Mouse (Mus musculus) myocyte (in vitro differentiated cells): ENCODE measurements at regions not wholly inside any gene's neighbourhood (a gene's known extent, or its start where the extent isn't known, plus 50 kb on each side); places are given as distances from the start of the nearest gene placed in this dataset.

ENCODE experiments used
- H3K27me3 ChIP-seq: one replicate; pipeline ENCODE4 v1.6.1; 2011; ENCODE audit not compliant: control insufficient read depth, insufficient read depth, insufficient read length
- H3K36me3 ChIP-seq: one replicate; pipeline ENCODE4 v1.6.1; 2011; ENCODE audit not compliant: control insufficient read depth, insufficient read depth
- H3K4me2 ChIP-seq: one replicate; pipeline ENCODE4 v1.6.1; 2011; ENCODE audit warnings: low read depth, control low read depth
- H3K4me3 ChIP-seq: one replicate; pipeline ENCODE4 v1.5.1; 2011; ENCODE audit warnings: mild to moderate bottlenecking, control low read depth, moderate library complexity
- H3K79me2 ChIP-seq: one replicate; pipeline ENCODE4 v1.6.1; 2011; ENCODE audit not compliant: control insufficient read depth, insufficient read depth
- H3ac ChIP-seq: one replicate; pipeline ENCODE4 v1.6.1; 2011; ENCODE audit not compliant: control insufficient read depth, insufficient read length
- CEBPB ChIP-seq: IDR thresholded peaks from 2 replicates; pipeline ENCODE4 v1.6.1; 2011; ENCODE audit warnings: mild to moderate bottlenecking, moderate library complexity; ENCODE audit not compliant: poor library complexity, insufficient read depth, severe bottlenecking
- E2F4 ChIP-seq: IDR thresholded peaks from one replicate; pipeline ENCODE4 v1.6.1; 2011; ENCODE audit warnings: mild to moderate bottlenecking, control low read depth, moderate library complexity; ENCODE audit not compliant: insufficient read depth
- MAX ChIP-seq: IDR thresholded peaks from one replicate; pipeline ENCODE4 v1.6.1; 2011; ENCODE audit warnings: low read depth, mild to moderate bottlenecking, control low read depth
- MYOD1 ChIP-seq, 3 experiments: IDR thresholded peaks; one replicate each; pipeline ENCODE4 v1.6.1; 2011; ENCODE audit warnings: control low read depth in 2 of 3, low read depth in 2 of 3, mild to moderate bottlenecking in 2 of 3, moderate library complexity in 1 of 3; ENCODE audit not compliant: insufficient read length in 2 of 3, control insufficient read depth in 1 of 3
- MYOG ChIP-seq, 3 experiments: IDR thresholded peaks; one replicate each; pipeline ENCODE4 v1.6.1; 2011; ENCODE audit warnings: control low read depth in 2 of 3, low read depth in 2 of 3, mild to moderate bottlenecking in 2 of 3; ENCODE audit not compliant: insufficient read length in 2 of 3, control insufficient read depth in 1 of 3, insufficient read depth in 1 of 3
- POLR2A ChIP-seq: IDR thresholded peaks from one replicate; pipeline ENCODE4 v1.6.1; 2011; ENCODE audit warnings: low read depth, mild to moderate bottlenecking, control low read depth, moderate library complexity; ENCODE audit not compliant: insufficient read length
- POLR2AphosphoS2 ChIP-seq: IDR thresholded peaks from one replicate; pipeline ENCODE4 v1.6.1; 2011; ENCODE audit warnings: low read depth, control low read depth; ENCODE audit not compliant: insufficient read length
- REST ChIP-seq: IDR thresholded peaks from one replicate; pipeline ENCODE4 v1.6.1; 2011; ENCODE audit warnings: mild to moderate bottlenecking, control low read depth, moderate library complexity; ENCODE audit not compliant: insufficient read depth, insufficient read length
- SRF ChIP-seq: IDR thresholded peaks from one replicate; pipeline ENCODE4 v1.6.1; 2011; ENCODE audit warnings: low read depth; ENCODE audit not compliant: control insufficient read depth, insufficient read length
- TCF12 ChIP-seq: IDR thresholded peaks from one replicate; pipeline ENCODE4 v1.6.1; 2011; ENCODE audit warnings: mild to moderate bottlenecking, control low read depth; ENCODE audit not compliant: poor library complexity, insufficient read depth, severe bottlenecking
- TCF3 ChIP-seq: IDR thresholded peaks from one replicate; pipeline ENCODE4 v1.6.1; 2011; ENCODE audit warnings: low read depth, control low read depth; ENCODE audit not compliant: insufficient read length
- USF1 ChIP-seq: IDR thresholded peaks from one replicate; pipeline ENCODE4 v1.6.1; 2011; ENCODE audit warnings: low read depth, mild to moderate bottlenecking, control low read depth, moderate library complexity

GRCm38 (mm10) chr9:41303494-41303828 lies 142.0 kb upstream of the Ubash3b start:
- Histone ChIP-seq H3K4me2 (no peak overlapping the region), H3K27me3 (no peaks in the 10 kb centered on the region), H3ac (no peak overlapping the region), H3K79me2 (no peaks in the 10 kb centered on the region), H3K4me3 (no peak overlapping the region), H3K36me3 (no peaks in the 10 kb centered on the region)
- TF ChIP-seq CEBPB (no peak), POLR2A (no peak), MAX (no peak), MYOD1 (IDR thresholded peaks at IDR 0.05; ENCODE audit: control insufficient read depth in 1 of 3, insufficient read length in 2 of 3, low read depth in 2 of 3) (no peak), REST (no peak), SRF (no peak), USF1 (no peak), TCF12 (no peak), E2F4 (no peak), MYOG (IDR thresholded peaks at IDR 0.05; ENCODE audit: control insufficient read depth in 1 of 3, insufficient read depth in 1 of 3, insufficient read length in 2 of 3, low read depth in 2 of 3) (no peak), TCF3 (no peak), POLR2AphosphoS2 (no peak)

- H3K4me3 ChIP-seq, result no peak overlapping the region
- no peaks in the 10 kb centered on the region for H3K79me2 ChIP-seq
- no peak overlapping the region for H3K4me2 ChIP-seq
- no peak for TF ChIP-seq MYOD1 (IDR thresholded peaks at IDR 0.05; ENCODE audit: control insufficient read depth in 1 of 3, insufficient read length in 2 of 3, low read depth in 2 of 3)
- no peak for TF ChIP-seq E2F4
- TF ChIP-seq MAX, result no peak
- TF ChIP-seq POLR2A, result no peak
- no peak for TF ChIP-seq TCF12
- no peak for TF ChIP-seq SRF
- no peak for TF ChIP-seq CEBPB
- no peak for TF ChIP-seq USF1
- no peak for TF ChIP-seq POLR2AphosphoS2
- no peaks in the 10 kb centered on the region for H3K36me3 ChIP-seq
- H3ac ChIP-seq, result no peak overlapping the region
- H3K27me3 ChIP-seq, result no peaks in the 10 kb centered on the region
Measured at GRCm38 (mm10) chr9:41302809-41303493, 141.5 kb upstream of the Ubash3b start.

GRCm38 (mm10) chr9:41286145-41286468 lies 124.6 kb upstream of the Ubash3b start:
- no peak overlapping the region for H3ac ChIP-seq
- TF ChIP-seq MYOG (IDR thresholded peaks at IDR 0.05; ENCODE audit: control insufficient read depth in 1 of 3, insufficient read depth in 1 of 3, insufficient read length in 2 of 3, low read depth in 2 of 3), result no peak
- TF ChIP-seq E2F4, result no peak
- no peak for TF ChIP-seq CEBPB
- no peaks in the 10 kb centered on the region for H3K79me2 ChIP-seq
- H3K36me3 ChIP-seq, result no peaks in the 10 kb centered on the region
- H3K27me3 ChIP-seq, result no peaks in the 10 kb centered on the region
- no peak overlapping the region for H3K4me3 ChIP-seq
- H3K4me2 ChIP-seq, result no peak overlapping the region

GRCm38 (mm10) chr9:41285266-41286144 lies 124.0 kb upstream of the Ubash3b start:
- Histone ChIP-seq H3K36me3 (no peaks in the 10 kb centered on the region), H3K79me2 (no peaks in the 10 kb centered on the region), H3K27me3 (no peaks in the 10 kb centered on the region), H3K4me2 (no peak overlapping the region), H3ac (no peak overlapping the region), H3K4me3 (no peak overlapping the region)
- TF ChIP-seq E2F4 (no peak), CEBPB (no peak)

GRCm38 (mm10) chr9:41277726-41278125 lies 116.2 kb upstream of the Ubash3b start:
- no peak overlapping the region for H3K4me2 ChIP-seq
- no peak overlapping the region for H3K4me3 ChIP-seq
- H3K79me2 ChIP-seq, result no peaks in the 10 kb centered on the region
- H3K27me3 ChIP-seq, result no peaks in the 10 kb centered on the region
- no peaks in the 10 kb centered on the region for H3K36me3 ChIP-seq
- H3ac ChIP-seq, result no peak overlapping the region
- TF ChIP-seq TCF3 (no peak), MAX (no peak), MYOD1 (IDR thresholded peaks at IDR 0.05; ENCODE audit: control insufficient read depth in 1 of 3, insufficient read length in 2 of 3, low read depth in 2 of 3) (no peak), MYOG (IDR thresholded peaks at IDR 0.05; ENCODE audit: control insufficient read depth in 1 of 3, insufficient read depth in 1 of 3, insufficient read length in 2 of 3, low read depth in 2 of 3) (no peak), REST (no peak), SRF (no peak), TCF12 (no peak), USF1 (no peak), POLR2AphosphoS2 (no peak), CEBPB (no peak), POLR2A (no peak)
